Comparison of ENCODE assay signal across 8 mouse cellular contexts in genomic region chr4:122886579-122887254, GRCm38 (mm10). TPM values are rescaled to one million over a fixed set of nuclear protein-coding genes. Genes with fewer than 3 reads are reported as not detected.
DNase-seq lines count a peak whose midpoint lies in the region; ATAC-seq lines count a peak whose summit lies in the region.

No protein-coding gene starts in this region.

- DNase-seq in adrenal gland, postnatal 10 days = peak; percentile 14
- DNase-seq in adrenal gland, postnatal 14 days = no peak
- DNase-seq in right cerebral cortex, postnatal 10 days (ENCODE audit: low spot score in 2 of 2) = peak; percentile 46 to 60
- no peak for DNase-seq in right cerebral cortex, postnatal 14 days
- no peak for DNase-seq in spleen, postnatal 4 days (ENCODE audit: low spot score in 2 of 2)
- DNase-seq in adrenal gland, adult (ENCODE audit: inconsistent age in 2 of 2, low spot score in 1 of 2) = no peak

- WGBS in intestine, embryonic 15.5 days = 5% methylated on average over 19 of the region's 19 CpGs
- WGBS in midbrain, embryonic 15.5 days = 2% methylated on average over 19 of the region's 19 CpGs

- H3K9me3 ChIP-seq in intestine, embryonic 15.5 days = no peaks in the 10 kb centered on the region
- no peaks in the 10 kb centered on the region for H3K9me3 ChIP-seq in midbrain, embryonic 15.5 days

- H3K27me3 ChIP-seq in intestine, embryonic 15.5 days (replicated peaks) = no peaks in the 10 kb centered on the region
- H3K27me3 ChIP-seq in midbrain, embryonic 15.5 days (replicated peaks) = no peaks in the 10 kb centered on the region

- H3K9ac ChIP-seq in intestine, embryonic 15.5 days = peak overlapping the region; percentile 76
- H3K9ac ChIP-seq in midbrain, embryonic 15.5 days = peak overlapping the region; percentile 82

- peak overlapping the region; percentile 100 for H3K27ac ChIP-seq in intestine, embryonic 15.5 days
- H3K27ac ChIP-seq in midbrain, embryonic 15.5 days = peak overlapping the region; percentile 99

- no peaks in the 10 kb centered on the region for H3K36me3 ChIP-seq in intestine, embryonic 15.5 days
- no peaks in the 10 kb centered on the region for H3K36me3 ChIP-seq in midbrain, embryonic 15.5 days (replicated peaks)

- peaks cover 27% of the 10 kb centered on the region for H3K4me1 ChIP-seq in intestine, embryonic 15.5 days (replicated peaks)
- H3K4me1 ChIP-seq in midbrain, embryonic 15.5 days = peaks cover 38% of the 10 kb centered on the region

- H3K4me2 ChIP-seq in intestine, embryonic 15.5 days (replicated peaks) = peak overlapping the region; percentile 81
- H3K4me2 ChIP-seq in midbrain, embryonic 15.5 days = peak overlapping the region; percentile 90

- no peak; the same call in 1 of the 2 replicates for ATAC-seq in intestine, embryonic 15.5 days
- peak; percentile 35 for ATAC-seq in midbrain, embryonic 15.5 days (replicated peaks)

- H3K4me3 ChIP-seq in intestine, embryonic 15.5 days (replicated peaks) = peak overlapping the region; percentile 84
- peak overlapping the region; percentile 80 for H3K4me3 ChIP-seq in midbrain, embryonic 15.5 days

RNA-seq across cellular contexts. Expression of gene Cap1, which starts 0.9 kb away (rescaled TPM):
- 100 to 1,000 TPM; 128 TPM for total RNA-seq in adrenal gland, postnatal 10 days (2021)
- total RNA-seq in adrenal gland, postnatal 14 days (2021) = 125 and 139 TPM in 2 replicates
- polyA plus RNA-seq in intestine, embryonic 15.5 days (2015; fragmentation: Nextera tagmentation; extraction: Ambion mirVana) = 82.4 and 84.9 TPM in 2 replicates
- 66.9 and 69.4 TPM in 2 replicates for polyA plus RNA-seq in midbrain, embryonic 15.5 days (2015; fragmentation: Nextera tagmentation; extraction: Ambion mirVana)

RNA-seq across cellular contexts. Expression of gene Ppt1, which starts 50.7 kb away (rescaled TPM):
- 10 to 100 TPM; 45.9 to 54.5 TPM for total RNA-seq in adrenal gland, postnatal 10 days (2021)
- total RNA-seq in adrenal gland, postnatal 14 days (2021) = 48.6 and 55.9 TPM in 2 replicates
- 69.5 and 70.7 TPM in 2 replicates for polyA plus RNA-seq in intestine, embryonic 15.5 days (2015; fragmentation: Nextera tagmentation; extraction: Ambion mirVana)
- polyA plus RNA-seq in midbrain, embryonic 15.5 days (2015; fragmentation: Nextera tagmentation; extraction: Ambion mirVana) = 90.6 and 91.4 TPM in 2 replicates

Comparison
In these comparisons a context has a peak if more than half of its experiments do, and no peak if none do; other contexts are left out.
1. DNase-seq: peak in adrenal gland, postnatal 10 days (single experiment) and right cerebral cortex, postnatal 10 days (2 of 2); none in adrenal gland, postnatal 14 days (single experiment), right cerebral cortex, postnatal 14 days (single experiment), spleen, postnatal 4 days (0 of 2) and adrenal gland, adult (0 of 2).